Mouse (Mus musculus) hindbrain, embryonic 14.5 days (tissue): ENCODE results near the gene Elmo1. TPM values are rescaled to one million over a fixed set of nuclear protein-coding genes. Genes with fewer than 3 reads are reported as not detected.
A peak's percentile ranks its signal among the peaks of the same experiment; 100 is the strongest.

Source experiments
- ATAC-seq: fragments of 200-750 bp; cut with Nextera tagmentation; 2 replicates; pipeline ENCODE4 v1.8.0; 2017; ENCODE audit warnings: moderate number of reproducible peaks, mild to moderate bottlenecking, moderate TSS enrichment, moderate library complexity; ENCODE audit not compliant: low FRiP score
- DNase-seq: peaks from one replicate; pipeline ENCODE4 v3.0.0-alpha.2; 2015; ENCODE audit warnings: low spot score
- H3K27ac ChIP-seq: fragments of 300-500 bp; sonication (generic); 2 replicates; pipeline ENCODE4 v1.5.1; 2014; ENCODE audit warnings: mild to moderate bottlenecking, moderate library complexity
- H3K27me3 ChIP-seq: fragments of 300-500 bp; sonication (generic); 2 replicates; pipeline ENCODE4 v1.6.1; 2014; ENCODE audit warnings: mild to moderate bottlenecking, low read length, mixed read lengths; ENCODE audit not compliant: control insufficient read depth, insufficient read depth
- H3K36me3 ChIP-seq: fragments of 300-500 bp; sonication (generic); replicated peaks from 2 replicates; pipeline ENCODE4 v1.6.1; 2014; ENCODE audit not compliant: control insufficient read depth, insufficient read depth
- H3K4me1 ChIP-seq: fragments of 300-500 bp; sonication (generic); replicated peaks from 2 replicates; pipeline ENCODE4 v1.6.1; 2014; ENCODE audit warnings: antibody characterized with exemption, low read length, mixed read lengths; ENCODE audit not compliant: control insufficient read depth, insufficient read depth
- H3K4me2 ChIP-seq: fragments of 300-500 bp; sonication (generic); replicated peaks from 2 replicates; pipeline ENCODE4 v1.6.1; 2014; ENCODE audit warnings: mild to moderate bottlenecking, moderate library complexity
- H3K4me3 ChIP-seq: fragments of 300-500 bp; sonication (generic); replicated peaks from 2 replicates; pipeline ENCODE4 v1.5.1; 2014; ENCODE audit warnings: mild to moderate bottlenecking, low read length
- H3K9ac ChIP-seq: fragments of 300-500 bp; sonication (generic); 2 replicates; pipeline ENCODE4 v1.6.1; 2014
- H3K9me3 ChIP-seq: fragments of 300-500 bp; sonication (generic); 2 replicates; pipeline ENCODE4 v1.6.1; 2016; ENCODE audit warnings: low read length; ENCODE audit not compliant: control insufficient read depth
- WGBS: fragments of 180-500 bp; shearing (Covaris S2); extraction: QIAGEN DNeasy Blood & Tissue Kit; methylation state at CpG from one replicate; pipeline ENCODE4 v1.1.7; 2014; 5-methylcytosine and 5-hydroxymethylcytosine counted together
- polyA plus RNA-seq: library from polyadenylated mRNA; unstranded; fragments of >200 nt; fragmentation: Nextera tagmentation; extraction: Ambion mirVana; gene quantifications from 2 replicates; pipeline ENCODE4 v1.2.1, GENCODE M21; 2014

Gene Elmo1
- polyA plus RNA-seq, 1 experiment from 2014 or later = 41.9 TPM

DNA sequence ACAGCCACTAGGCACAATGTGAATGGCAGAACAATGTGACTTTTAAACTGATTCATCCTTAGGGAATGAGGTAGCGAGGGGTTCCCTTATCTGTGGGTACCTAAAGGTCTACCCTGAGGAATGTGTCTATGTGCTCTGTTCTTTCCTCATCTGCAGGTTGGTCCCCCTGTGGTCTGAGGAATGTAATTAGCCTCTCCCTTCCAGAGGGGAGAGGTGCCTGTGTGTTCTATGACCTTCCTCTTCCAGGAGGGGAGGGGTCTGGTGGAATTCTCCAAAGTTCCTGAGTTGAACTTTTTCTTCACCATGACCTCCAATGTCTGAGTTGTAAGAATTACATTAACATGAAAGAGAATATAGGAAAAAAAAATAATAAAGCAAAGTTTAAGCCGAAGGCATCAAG, 294.4 kb downstream of the Elmo1 start:
- ATAC-seq = no peak
- no peak overlapping the region for H3K4me3 ChIP-seq
- no peaks in the 10 kb centered on the region for H3K36me3 ChIP-seq
- H3K9ac ChIP-seq = no peak overlapping the region
- no peak overlapping the region for H3K27ac ChIP-seq
- no peaks in the 10 kb centered on the region for H3K27me3 ChIP-seq
- no peaks in the 10 kb centered on the region for H3K9me3 ChIP-seq
- no peak for DNase-seq
- 0 out of 2 replicates have a peak, but pooled peaks cover 3% of the 10 kb centered on the region for H3K4me1 ChIP-seq
- 88% methylated on average over 2 of the region's 2 CpGs for whole genome bisulfite sequencing
- no peak overlapping the region for H3K4me2 ChIP-seq

DNA sequence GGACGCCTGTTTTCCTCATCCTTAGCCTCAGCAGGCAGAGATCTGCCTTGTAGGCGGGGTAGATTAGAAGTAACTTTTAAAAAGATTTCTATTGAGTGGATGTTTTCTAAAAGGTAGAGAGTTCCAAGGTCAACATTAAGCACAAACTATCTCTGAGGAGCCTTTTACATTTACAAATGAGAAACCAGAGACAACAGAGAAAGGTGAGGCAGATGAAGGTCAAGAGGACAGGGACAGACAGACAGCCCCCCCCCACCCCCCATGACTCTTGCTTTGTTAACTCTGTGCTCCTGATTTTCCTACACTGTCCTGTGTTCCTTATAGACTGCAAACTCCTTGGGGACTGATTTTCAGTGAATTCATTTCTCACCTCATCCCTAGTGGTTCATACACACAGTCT, 295.0 kb downstream of the Elmo1 start:
- no peaks in the 10 kb centered on the region for H3K27me3 ChIP-seq
- ATAC-seq = no peak
- no peak overlapping the region for H3K27ac ChIP-seq
- no peaks in the 10 kb centered on the region for H3K36me3 ChIP-seq
- 78% methylated on average over 2 of the region's 2 CpGs for WGBS
- no peak overlapping the region for H3K4me3 ChIP-seq
- no peak overlapping the region for H3K4me2 ChIP-seq
- no peak for DNase-seq
- no peaks in the 10 kb centered on the region for H3K9me3 ChIP-seq
- H3K4me1 ChIP-seq = 0 out of 2 replicates have a peak, but pooled peaks cover 3% of the 10 kb centered on the region
- no peak overlapping the region for H3K9ac ChIP-seq

DNA sequence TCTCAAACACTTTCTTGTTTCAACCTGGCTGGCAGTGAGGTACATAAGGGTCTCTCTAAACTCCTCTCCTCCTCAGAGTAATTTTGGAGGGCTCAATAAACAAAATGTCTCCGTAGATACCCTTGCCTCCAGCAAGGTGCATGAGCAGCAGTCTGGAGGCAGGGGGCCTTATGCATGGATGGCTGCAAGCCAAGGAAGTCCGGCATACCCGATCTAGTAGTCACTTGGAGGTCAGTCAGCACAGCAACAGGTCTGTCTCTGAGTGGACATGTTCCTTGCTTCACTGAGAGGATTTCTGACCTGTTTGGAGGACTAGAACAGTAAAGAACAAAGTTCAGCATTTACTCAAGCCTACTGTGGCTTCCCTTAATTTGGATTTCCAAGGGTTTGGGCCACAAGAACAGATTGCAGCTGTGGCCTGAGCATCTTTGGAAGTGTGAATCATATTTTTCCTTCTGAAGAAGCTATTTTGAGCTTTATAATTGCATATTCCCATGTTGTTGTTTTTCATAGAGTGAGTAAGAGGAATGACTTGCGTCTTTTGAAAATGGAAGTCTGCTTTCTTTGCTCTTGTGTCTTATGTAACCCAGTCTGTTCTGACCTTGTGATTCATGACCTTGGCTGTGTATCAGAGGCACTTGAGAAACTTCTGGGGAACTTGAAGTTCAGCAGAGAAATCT, 296.2 kb downstream of the Elmo1 start:
- WGBS = 78% methylated on average over 4 of the region's 4 CpGs
- H3K4me3 ChIP-seq = no peak overlapping the region
- H3K27me3 ChIP-seq = no peaks in the 10 kb centered on the region
- H3K4me1 ChIP-seq = 0 out of 2 replicates have a peak, but pooled peaks cover 3% of the 10 kb centered on the region
- DNase-seq (no peak), ATAC-seq (no peak)
- H3K9me3 ChIP-seq = no peaks in the 10 kb centered on the region
- H3K4me2 ChIP-seq = no peak overlapping the region
- no peak overlapping the region for H3K9ac ChIP-seq
- no peak overlapping the region for H3K27ac ChIP-seq
- no peaks in the 10 kb centered on the region for H3K36me3 ChIP-seq

- ATAC-seq (no peak), DNase-seq (no peak)
- Histone ChIP-seq H3K9me3 (no peaks in the 10 kb centered on the region), H3K4me1 (no peaks in the 10 kb centered on the region), H3K9ac (no peak overlapping the region), H3K27me3 (no peaks in the 10 kb centered on the region), H3K4me2 (no peak overlapping the region), H3K27ac (no peak overlapping the region), H3K36me3 (no peaks in the 10 kb centered on the region), H3K4me3 (no peak overlapping the region)
- 68% methylated on average over 3 of the region's 3 CpGs for WGBS
Observed at GRCm38 (mm10) chr13:20392824-20393598, 302.6 kb downstream of the Elmo1 start.

DNA sequence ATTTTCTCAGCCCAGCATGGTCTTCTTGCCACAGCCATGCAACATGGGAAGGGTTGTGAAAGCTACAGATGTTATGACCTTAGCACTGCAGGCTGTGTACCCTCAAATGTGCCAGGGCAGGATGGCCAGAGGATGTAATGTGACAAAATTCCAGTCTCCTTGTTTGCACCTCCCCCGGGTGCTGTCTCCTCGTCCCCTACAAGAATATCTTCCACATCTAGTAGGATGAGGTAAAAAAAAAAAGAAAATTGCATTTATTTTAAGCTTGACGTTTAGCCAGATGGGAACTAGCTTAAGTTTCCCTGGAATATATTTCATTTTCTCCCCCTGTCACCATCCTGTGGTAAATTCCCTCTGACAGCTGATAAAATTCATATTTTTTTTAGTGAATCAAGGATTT, 307.3 kb downstream of the Elmo1 start:
- H3K27me3 ChIP-seq = no peaks in the 10 kb centered on the region
- DNase-seq (no peak), ATAC-seq (no peak)
- no peak overlapping the region for H3K27ac ChIP-seq
- WGBS = 73% methylated on average over 3 of the region's 3 CpGs
- H3K4me3 ChIP-seq = no peak overlapping the region
- H3K9me3 ChIP-seq = no peaks in the 10 kb centered on the region
- no peaks in the 10 kb centered on the region for H3K36me3 ChIP-seq
- no peaks in the 10 kb centered on the region for H3K4me1 ChIP-seq
- no peak overlapping the region for H3K4me2 ChIP-seq
- no peak overlapping the region for H3K9ac ChIP-seq

DNA sequence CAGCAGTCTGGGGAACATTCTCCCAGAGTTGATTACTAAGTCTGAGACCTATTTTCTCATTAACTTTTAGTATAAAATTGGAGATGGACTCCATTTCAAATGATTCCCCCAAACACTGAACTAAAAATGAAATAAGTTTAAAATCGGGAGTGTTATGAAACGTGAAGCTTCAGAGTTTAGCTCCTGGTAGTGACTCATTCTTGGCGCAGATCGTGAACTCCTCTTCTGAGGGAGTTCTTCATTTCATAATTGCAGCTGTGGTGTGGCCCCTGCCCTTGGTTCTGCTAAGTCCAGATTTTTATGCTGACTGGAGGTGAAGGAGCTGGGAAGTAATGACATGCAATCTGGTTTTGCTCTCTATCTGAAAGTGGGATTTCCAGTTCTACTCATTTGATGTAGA, 307.9 kb downstream of the Elmo1 start:
- no peaks in the 10 kb centered on the region for H3K9me3 ChIP-seq
- no peak overlapping the region for H3K9ac ChIP-seq
- H3K4me3 ChIP-seq = no peak overlapping the region
- no peaks in the 10 kb centered on the region for H3K27me3 ChIP-seq
- no peak for DNase-seq
- no peaks in the 10 kb centered on the region for H3K36me3 ChIP-seq
- 95% methylated on average over 4 of the region's 4 CpGs for WGBS
- no peak for ATAC-seq
- H3K4me2 ChIP-seq = no peak overlapping the region
- H3K27ac ChIP-seq = no peak overlapping the region
- H3K4me1 ChIP-seq = no peaks in the 10 kb centered on the region

DNA sequence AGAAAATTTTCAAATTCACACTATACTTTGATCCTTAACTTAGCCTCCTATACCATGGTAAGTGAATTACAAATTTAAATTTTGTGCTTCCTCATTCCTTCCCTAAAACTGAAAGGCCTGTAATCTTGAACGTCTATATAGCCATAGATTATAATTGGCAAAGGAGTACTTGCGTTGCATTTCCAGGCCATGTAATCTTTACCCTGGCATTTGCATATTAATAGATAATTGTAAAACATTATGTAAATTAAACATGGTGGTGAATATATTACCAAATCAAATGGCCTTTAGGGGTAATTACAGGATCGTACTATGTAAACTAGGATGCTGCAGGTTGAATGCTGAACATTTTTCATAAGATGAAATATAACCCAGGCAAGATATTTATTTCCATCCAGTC, 314.1 kb downstream of the Elmo1 start:
- Histone ChIP-seq H3K36me3 (no peaks in the 10 kb centered on the region), H3K4me2 (no peak overlapping the region), H3K4me3 (no peak overlapping the region), H3K9me3 (no peaks in the 10 kb centered on the region), H3K4me1 (peaks cover 14% of the 10 kb centered on the region; the same call in 1 of the 2 replicates), H3K9ac (no peak overlapping the region), H3K27ac (0 out of 2 replicates have a peak overlapping the region, but pooled peaks have one; percentile 22), H3K27me3 (no peaks in the 10 kb centered on the region)
- DNase-seq (no peak), ATAC-seq (no peak)
- 21% methylated on average over 3 of the region's 3 CpGs for WGBS

DNA sequence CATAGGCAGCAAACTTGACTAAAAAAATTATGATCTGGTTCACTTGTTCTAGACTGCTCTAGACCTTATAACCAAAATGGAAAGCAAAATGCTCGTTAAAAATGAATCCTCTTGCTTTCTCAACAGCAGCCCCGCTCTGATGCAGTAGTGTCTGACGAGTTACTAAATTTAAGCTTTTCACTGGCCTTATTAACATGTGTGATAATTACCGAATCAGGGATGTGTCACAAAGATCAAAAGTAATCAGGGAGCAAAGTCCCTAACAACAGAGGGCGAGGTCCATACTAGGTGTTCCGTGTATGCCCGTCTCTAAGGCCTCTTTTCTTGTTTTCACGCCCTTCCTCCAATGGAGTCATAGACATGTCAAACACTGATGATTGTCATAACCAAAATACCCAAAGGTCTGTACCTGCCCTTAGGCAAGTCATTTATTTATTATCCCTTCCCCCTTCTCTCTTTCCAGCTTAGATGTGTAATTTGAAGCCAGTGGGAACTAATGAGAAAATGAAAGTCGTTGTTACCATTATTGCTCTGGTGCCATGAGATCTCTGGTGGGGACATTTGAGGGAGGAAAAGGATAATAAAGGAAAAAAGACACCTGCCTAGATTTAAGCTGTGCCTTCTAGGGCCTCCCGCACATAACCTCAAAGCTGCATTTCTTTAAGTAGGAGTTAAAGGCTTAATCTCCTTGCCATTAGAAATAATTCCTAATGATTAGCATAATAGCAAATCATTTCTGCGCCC, 316.2 kb downstream of the Elmo1 start:
- Histone ChIP-seq H3K4me1 (peaks cover 14% of the 10 kb centered on the region; the same call in 1 of the 2 replicates), H3K36me3 (no peaks in the 10 kb centered on the region), H3K9me3 (no peaks in the 10 kb centered on the region), H3K27ac (peak overlapping the region; percentile 68; the same call in 1 of the 2 replicates), H3K9ac (no peak overlapping the region), H3K27me3 (no peaks in the 10 kb centered on the region), H3K4me3 (no peak overlapping the region), H3K4me2 (no peak overlapping the region)
- ATAC-seq (peak; percentile 56), DNase-seq (peak; percentile 33)
- 69% methylated on average over 11 of the region's 11 CpGs for WGBS
